ENCODE assay signal across 34 mouse cellular contexts in genomic region chr1:64331566-64331965, GRCm38 (mm10).
"Had no signal": no experiment of that assay in that cellular context is flagged by ENCODE, and none has a peak within 500 bp of the region (broad histone marks: within the 10 kb centered on the region; RNA-seq: fewer than 3 reads in every experiment).

No protein-coding gene starts in this region.

- H3K27me3 ChIP-seq: heart, embryonic 13.5 days; heart, embryonic 15.5 days; hindbrain, embryonic 12.5 days; hindbrain, embryonic 13.5 days; hindbrain, embryonic 15.5 days; intestine, embryonic 15.5 days; kidney, embryonic 15.5 days had no signal

- H3K27ac ChIP-seq: heart, embryonic 10.5 days; heart, embryonic 13.5 days; heart, embryonic 15.5 days; hindbrain, embryonic 10.5 days; hindbrain, embryonic 12.5 days; hindbrain, embryonic 13.5 days; hindbrain, embryonic 14.5 days; hindbrain, embryonic 15.5 days; hindbrain, postnatal 0 days; intestine, embryonic 15.5 days; kidney, embryonic 15.5 days; kidney, postnatal 0 days; layer of hippocampus, adult 2 months had no signal

- DNase-seq: heart, postnatal 10 days; heart, postnatal 14 days; heart, postnatal 36 days; heart, postnatal 4 days; kidney, adult 11 months; kidney, adult 18-20 months; kidney, adult 2 months; kidney, adult 8-10 months; kidney, adult 9 months; kidney, postnatal 10 days; kidney, postnatal 14 days; kidney, postnatal 25 days; kidney, postnatal 36 days; kidney, postnatal 4 days; layer of hippocampus, adult 9-11 months; layer of hippocampus, postnatal 36 days had no signal

- ATAC-seq: hindbrain, embryonic 16.5 days; hindbrain, postnatal 0 days; inflammation-experienced regulatory T-cells, adult 6 months; intestine, embryonic 15.5 days; intestine, embryonic 16.5 days; intestine, postnatal 0 days had no signal

- H3K9me3 ChIP-seq: heart, embryonic 10.5 days; heart, embryonic 13.5 days; heart, embryonic 15.5 days; hindbrain, embryonic 10.5 days; hindbrain, embryonic 12.5 days; hindbrain, embryonic 13.5 days; hindbrain, embryonic 15.5 days; intestine, embryonic 15.5 days; kidney, embryonic 15.5 days had no signal

- H3K36me3 ChIP-seq: heart, embryonic 10.5 days; heart, embryonic 13.5 days; heart, embryonic 15.5 days; hindbrain, embryonic 10.5 days; hindbrain, embryonic 12.5 days; hindbrain, embryonic 13.5 days; hindbrain, embryonic 15.5 days; intestine, embryonic 15.5 days; kidney, embryonic 15.5 days had no signal

- H3K4me3 ChIP-seq: heart, embryonic 10.5 days; heart, embryonic 13.5 days; heart, embryonic 15.5 days; hindbrain, embryonic 10.5 days; hindbrain, embryonic 12.5 days; hindbrain, embryonic 13.5 days; hindbrain, embryonic 15.5 days; intestine, embryonic 15.5 days; kidney, embryonic 15.5 days; layer of hippocampus, adult 2 months had no signal

- H3K4me1 ChIP-seq: heart, embryonic 10.5 days; heart, embryonic 13.5 days; heart, embryonic 15.5 days; hindbrain, embryonic 12.5 days; hindbrain, embryonic 13.5 days; hindbrain, embryonic 15.5 days; intestine, embryonic 15.5 days; kidney, embryonic 15.5 days had no signal

- H3K4me2 ChIP-seq: heart, embryonic 11.5 days; heart, embryonic 13.5 days; heart, embryonic 15.5 days; hindbrain, embryonic 12.5 days; hindbrain, embryonic 13.5 days; hindbrain, embryonic 14.5 days; hindbrain, embryonic 15.5 days; intestine, embryonic 15.5 days; kidney, embryonic 15.5 days had no signal

- H3K9ac ChIP-seq: heart, embryonic 13.5 days; heart, embryonic 15.5 days; hindbrain, embryonic 12.5 days; hindbrain, embryonic 13.5 days; hindbrain, embryonic 14.5 days; hindbrain, embryonic 15.5 days; intestine, embryonic 15.5 days; kidney, embryonic 15.5 days had no signal
